Mouse (Mus musculus) heart, embryonic 14.5 days (tissue): ENCODE measurements around the gene Psmb9. TPM values are rescaled to one million over a fixed set of nuclear protein-coding genes. Genes with fewer than 3 reads are reported as not detected.
A peak's percentile ranks its signal among the peaks of the same experiment; 100 is the strongest.

Experiments
- ATAC-seq: fragments of 200-750 bp; cut with Nextera tagmentation; 2 replicates; pipeline ENCODE4 v1.8.0; 2017; ENCODE audit warnings: low read depth, moderate TSS enrichment; ENCODE audit not compliant: insufficient number of reproducible peaks, insufficient read depth, low FRiP score
- H3K27ac ChIP-seq, 2 experiments: fragments of 200-500 bp in 1 of 2; fragments of 300-500 bp in 1 of 2; sonication (generic) in 1 of 2; replicated peaks in 1 of 2; 2 replicates each; pipeline ENCODE4 v1.5.1; 2012 to 2014; ENCODE audit warnings: low read depth in 2 of 2, low read length in 2 of 2, control low read depth in 1 of 2, mild to moderate bottlenecking in 1 of 2, mixed read lengths in 1 of 2; ENCODE audit not compliant: control insufficient read depth in 1 of 2, insufficient read depth in 1 of 2
- H3K27me3 ChIP-seq: fragments of 300-500 bp; sonication (generic); 2 replicates; pipeline ENCODE4 v1.6.1; 2014; ENCODE audit warnings: mild to moderate bottlenecking, low read length, control low read depth; ENCODE audit not compliant: control insufficient read depth, insufficient read depth
- H3K36me3 ChIP-seq: fragments of 300-500 bp; sonication (generic); 2 replicates; pipeline ENCODE4 v1.6.1; 2014; ENCODE audit warnings: mild to moderate bottlenecking, control low read depth, low read length, mixed read lengths; ENCODE audit not compliant: control insufficient read depth, insufficient read depth
- H3K4me1 ChIP-seq, 2 experiments: fragments of 200-500 bp in 1 of 2; fragments of 300-500 bp in 1 of 2; sonication (generic) in 1 of 2; 2 replicates each; pipeline ENCODE4 v1.6.1; 2012 to 2014; ENCODE audit warnings: low read length in 2 of 2, control low read depth in 1 of 2, mixed read lengths in 1 of 2; ENCODE audit not compliant: control insufficient read depth in 2 of 2, insufficient read depth in 2 of 2
- H3K4me2 ChIP-seq: fragments of 300-500 bp; sonication (generic); 2 replicates; pipeline ENCODE4 v1.6.1; 2014; ENCODE audit warnings: mild to moderate bottlenecking, low read length
- H3K4me3 ChIP-seq, 2 experiments: fragments of 200-500 bp in 1 of 2; fragments of 300-500 bp in 1 of 2; sonication (generic) in 1 of 2; 2 replicates each; pipeline ENCODE4 v1.5.1; 2012 to 2014; ENCODE audit warnings: low read length in 2 of 2, mild to moderate bottlenecking in 2 of 2, control low read depth in 1 of 2, low read depth in 1 of 2, moderate library complexity in 1 of 2; ENCODE audit not compliant: control insufficient read depth in 1 of 2, insufficient read depth in 1 of 2
- H3K9ac ChIP-seq: fragments of 300-500 bp; sonication (generic); 2 replicates; pipeline ENCODE4 v1.6.1; 2014; ENCODE audit warnings: mild to moderate bottlenecking, low read length
- H3K9me3 ChIP-seq: fragments of 300-500 bp; sonication (generic); 2 replicates; pipeline ENCODE4 v1.6.1; 2016; ENCODE audit warnings: low read length, control low read depth; ENCODE audit not compliant: control insufficient read depth
- WGBS: fragments of 180-500 bp; shearing (Covaris S2); extraction: QIAGEN DNeasy Blood & Tissue Kit; methylation state at CpG from one replicate; pipeline ENCODE4 v1.1.7; 2014; 5-methylcytosine and 5-hydroxymethylcytosine counted together
- polyA plus RNA-seq: library from polyadenylated mRNA; unstranded; fragments of >200 nt; fragmentation: Nextera tagmentation; extraction: Ambion mirVana; gene quantifications from 2 replicates; pipeline ENCODE4 v1.2.1, GENCODE M21; 2014

Gene Psmb9
- polyA plus RNA-seq, 1 experiment from 2014 or later, result 1.7 TPM

DNA sequence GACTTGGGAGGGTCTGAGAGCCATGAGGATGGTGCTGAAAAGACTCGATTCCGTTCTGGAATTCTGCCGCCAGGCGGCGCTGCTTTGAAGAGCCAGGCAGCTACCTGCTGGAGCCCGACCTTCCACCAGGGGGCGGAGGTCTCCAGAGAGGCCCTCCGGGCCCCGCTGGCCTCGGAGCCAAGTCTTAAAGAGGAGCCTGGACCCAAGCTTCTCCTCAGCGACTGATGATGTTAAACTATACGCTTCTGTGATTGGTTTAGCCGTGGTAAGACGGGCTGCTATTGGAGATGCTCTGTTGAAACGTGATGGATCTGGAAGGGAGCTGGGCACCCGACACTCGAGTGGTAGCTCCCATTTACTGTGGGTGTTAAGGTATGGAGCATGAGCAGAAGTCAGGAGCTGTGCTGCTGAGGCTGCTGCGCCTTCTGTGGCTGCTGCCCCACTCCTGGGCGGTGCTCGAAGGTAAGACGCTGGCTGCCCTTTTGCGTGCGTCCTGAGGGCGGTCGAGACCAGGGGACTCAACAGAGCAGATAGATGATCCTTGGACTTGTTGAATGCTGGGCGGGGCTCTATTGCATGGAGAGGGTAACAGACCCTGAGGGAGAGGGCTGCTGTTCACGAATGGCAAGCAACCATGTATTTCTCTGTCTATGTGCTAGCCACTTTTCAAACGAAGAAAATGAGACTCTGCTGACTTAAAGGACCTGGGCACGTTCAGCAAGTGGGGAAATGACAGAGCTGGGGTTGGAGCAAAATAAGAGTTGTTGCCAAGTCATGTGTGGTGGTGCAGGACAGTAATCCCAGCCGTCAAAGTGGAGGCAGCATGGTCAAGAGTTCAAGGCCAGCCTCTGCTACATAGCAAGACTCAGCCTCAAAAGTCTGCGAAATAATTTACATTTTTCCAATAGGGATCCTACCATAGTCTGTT lies 52.0 kb downstream of the Psmb9 start:
- H3K4me3 ChIP-seq, result peak overlapping the region; percentile 33 to 41
- peaks cover 26% of the 10 kb centered on the region for H3K27me3 ChIP-seq
- peak; percentile 94 for ATAC-seq
- no peaks in the 10 kb centered on the region for H3K9me3 ChIP-seq
- H3K27ac ChIP-seq, result no peak overlapping the region
- H3K4me2 ChIP-seq, result peak overlapping the region; percentile 75
- 6% methylated on average over 31 of the region's 31 CpGs for WGBS
- H3K36me3 ChIP-seq, result no peaks in the 10 kb centered on the region
- H3K9ac ChIP-seq, result no peak overlapping the region
- H3K4me1 ChIP-seq, result peaks cover 5 to 12% of the 10 kb centered on the region in 2 experiments; a peak in 2 of 4 replicates

DNA sequence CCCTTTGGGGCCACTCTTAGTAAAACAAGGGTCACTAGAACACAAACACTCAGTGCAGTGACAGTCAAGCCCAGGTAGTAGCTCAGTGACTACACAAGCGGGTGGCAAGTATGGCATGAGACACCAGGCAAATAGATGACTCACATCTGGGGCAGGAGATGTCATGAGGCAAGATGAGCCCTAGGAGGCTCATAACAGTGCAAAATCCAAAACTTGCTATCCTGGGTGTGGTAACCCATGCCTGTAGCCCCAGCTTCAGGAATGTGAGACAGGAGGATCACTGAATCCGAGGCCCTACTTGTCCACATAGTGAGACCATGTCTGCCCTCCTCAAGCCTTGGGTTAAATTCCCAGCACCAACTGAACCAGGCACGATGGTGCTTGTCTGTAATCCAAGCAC lies 53.1 kb downstream of the Psmb9 start:
- Histone ChIP-seq H3K9me3 (no peaks in the 10 kb centered on the region), H3K9ac (no peak overlapping the region), H3K36me3 (no peaks in the 10 kb centered on the region), H3K27me3 (peaks cover 20% of the 10 kb centered on the region), H3K4me1 (peaks cover 2 to 4% of the 10 kb centered on the region in 2 experiments; a peak in 1 of 4 replicates), H3K27ac (no peak overlapping the region), H3K4me2 (no peak overlapping the region), H3K4me3 (no peak overlapping the region)
- ATAC-seq, result no peak
- WGBS, result 87% methylated on average over 3 of the region's 3 CpGs

DNA sequence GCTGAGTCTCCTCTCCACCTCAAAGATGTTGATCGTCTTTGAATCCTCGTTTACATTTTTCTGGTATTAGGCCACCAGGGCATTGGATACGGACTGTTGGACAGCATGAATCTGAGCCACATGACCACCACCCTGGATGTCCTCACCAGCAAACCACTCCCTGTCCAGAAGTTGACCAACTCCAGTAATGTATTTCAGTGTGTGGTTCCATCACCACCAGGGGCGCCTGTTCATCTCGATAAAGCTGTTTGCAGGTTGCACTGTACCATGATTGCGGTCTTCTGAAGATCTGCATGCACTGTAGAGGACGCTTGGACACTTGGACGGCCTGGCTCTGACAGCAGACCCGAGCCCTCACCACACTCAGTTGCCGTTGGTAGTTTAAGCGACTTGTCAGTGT lies 54.3 kb downstream of the Psmb9 start:
- Histone ChIP-seq H3K4me1 (peaks cover 2 to 12% of the 10 kb centered on the region in 2 experiments; a peak in 3 of 4 replicates), H3K27me3 (peaks cover 12% of the 10 kb centered on the region), H3K4me2 (no peak overlapping the region), H3K4me3 (no peak overlapping the region), H3K9me3 (no peaks in the 10 kb centered on the region), H3K27ac (no peak overlapping the region), H3K36me3 (no peaks in the 10 kb centered on the region), H3K9ac (no peak overlapping the region)
- ATAC-seq, result no peak
- 78% methylated on average over 11 of the region's 11 CpGs for WGBS

Other genes with a start within 250 kb of the Psmb9 start
- 110 TPM in 2 replicates for gene Pfdn6, start 247.4 kb downstream of the Psmb9 start, polyA plus RNA-seq
- gene Wdr46, start 247.1 kb downstream of the Psmb9 start, polyA plus RNA-seq, result 14.7 and 15.5 TPM in 2 replicates
- 3.8 and 4.6 TPM in 2 replicates for gene B3galt4, start 236.3 kb downstream of the Psmb9 start, polyA plus RNA-seq
- 27.6 and 30.6 TPM in 2 replicates for gene Vps52, start 232.0 kb downstream of the Psmb9 start, polyA plus RNA-seq
- gene Rps18, start 231.8 kb downstream of the Psmb9 start, polyA plus RNA-seq, result 1,085 and 1,186 TPM in 2 replicates
- 32.3 and 37.8 TPM in 2 replicates for gene H2-K1, start 187.4 kb downstream of the Psmb9 start, polyA plus RNA-seq
- 5.4 and 7.4 TPM in 2 replicates for gene Ring1, start 163.1 kb downstream of the Psmb9 start, polyA plus RNA-seq
- 46.8 and 57.7 TPM in 2 replicates for gene H2-Ke6, start 159.7 kb downstream of the Psmb9 start, polyA plus RNA-seq
- gene Slc39a7, start 156.1 kb downstream of the Psmb9 start, polyA plus RNA-seq, result 48.0 and 53.2 TPM in 2 replicates
- 14.2 and 16.4 TPM in 2 replicates for gene Rxrb, start 156.0 kb downstream of the Psmb9 start, polyA plus RNA-seq
- gene Col11a2, start 148.3 kb downstream of the Psmb9 start, polyA plus RNA-seq, result 0.32 and 0.51 TPM in 2 replicates
- gene H2-Oa, start 95.4 kb downstream of the Psmb9 start, polyA plus RNA-seq, result 0.78 TPM in 1 of 2 replicates, not detected in the other
- 5.7 and 9.3 TPM in 2 replicates for gene H2-DMa, start 68.2 kb downstream of the Psmb9 start, polyA plus RNA-seq
- 72.8 and 74.9 TPM in 2 replicates for gene Brd2, start 65.1 kb downstream of the Psmb9 start, polyA plus RNA-seq
- gene H2-DMb2, start 44.5 kb downstream of the Psmb9 start, polyA plus RNA-seq, result 0.32 and 0.36 TPM in 2 replicates
- 0.38 and 0.62 TPM in 2 replicates for gene H2-DMb1, start 34.7 kb downstream of the Psmb9 start, polyA plus RNA-seq
- gene Tap1, start 211 bp downstream of the Psmb9 start, polyA plus RNA-seq, result 1.7 and 1.9 TPM in 2 replicates
- gene Psmb8, start 10.0 kb upstream of the Psmb9 start, polyA plus RNA-seq, result 4.4 and 4.6 TPM in 2 replicates
- 2.1 and 2.8 TPM in 2 replicates for gene Tap2, start 15.8 kb upstream of the Psmb9 start, polyA plus RNA-seq
- not detected in 2 replicates for gene H2-Ob, start 51.1 kb upstream of the Psmb9 start, polyA plus RNA-seq
- gene H2-Ab1, start 69.9 kb upstream of the Psmb9 start, polyA plus RNA-seq, result 7.0 and 10.0 TPM in 2 replicates
- gene H2-Aa, start 100.1 kb upstream of the Psmb9 start, polyA plus RNA-seq, result 1.2 and 2.5 TPM in 2 replicates
- gene H2-Eb1, start 118.1 kb upstream of the Psmb9 start, polyA plus RNA-seq, result 2.6 and 3.0 TPM in 2 replicates
- not detected in 2 replicates for gene H2-Eb2, start 137.9 kb upstream of the Psmb9 start, polyA plus RNA-seq
- gene Btnl2, start 167.1 kb upstream of the Psmb9 start, polyA plus RNA-seq, result not detected in 2 replicates
- gene Btnl1, start 189.4 kb upstream of the Psmb9 start, polyA plus RNA-seq, result not detected in 2 replicates
- gene BC051142, start 211.1 kb upstream of the Psmb9 start, polyA plus RNA-seq, result not detected in 2 replicates